Mouse (Mus musculus) testis, adult 2 months (tissue): ENCODE data around the gene Gnao1.
A peak's percentile ranks its signal among the peaks of the same experiment; 100 is the strongest.

ENCODE experiments used
- CTCF ChIP-seq: fragments of 200-500 bp; IDR thresholded peaks from 2 replicates; pipeline ENCODE4 v1.5.1; 2012; ENCODE audit warnings: low read depth, mild to moderate bottlenecking, inconsistent platforms, low read length, moderate library complexity; ENCODE audit not compliant: control insufficient read depth, insufficient read depth, insufficient replicate concordance
- POLR2A ChIP-seq: fragments of 200-500 bp; IDR thresholded peaks from 2 replicates; pipeline ENCODE4 v1.6.1; 2012; ENCODE audit warnings: low read depth, mild to moderate bottlenecking, inconsistent platforms, low read length, moderate library complexity; ENCODE audit not compliant: control insufficient read depth

DNA sequence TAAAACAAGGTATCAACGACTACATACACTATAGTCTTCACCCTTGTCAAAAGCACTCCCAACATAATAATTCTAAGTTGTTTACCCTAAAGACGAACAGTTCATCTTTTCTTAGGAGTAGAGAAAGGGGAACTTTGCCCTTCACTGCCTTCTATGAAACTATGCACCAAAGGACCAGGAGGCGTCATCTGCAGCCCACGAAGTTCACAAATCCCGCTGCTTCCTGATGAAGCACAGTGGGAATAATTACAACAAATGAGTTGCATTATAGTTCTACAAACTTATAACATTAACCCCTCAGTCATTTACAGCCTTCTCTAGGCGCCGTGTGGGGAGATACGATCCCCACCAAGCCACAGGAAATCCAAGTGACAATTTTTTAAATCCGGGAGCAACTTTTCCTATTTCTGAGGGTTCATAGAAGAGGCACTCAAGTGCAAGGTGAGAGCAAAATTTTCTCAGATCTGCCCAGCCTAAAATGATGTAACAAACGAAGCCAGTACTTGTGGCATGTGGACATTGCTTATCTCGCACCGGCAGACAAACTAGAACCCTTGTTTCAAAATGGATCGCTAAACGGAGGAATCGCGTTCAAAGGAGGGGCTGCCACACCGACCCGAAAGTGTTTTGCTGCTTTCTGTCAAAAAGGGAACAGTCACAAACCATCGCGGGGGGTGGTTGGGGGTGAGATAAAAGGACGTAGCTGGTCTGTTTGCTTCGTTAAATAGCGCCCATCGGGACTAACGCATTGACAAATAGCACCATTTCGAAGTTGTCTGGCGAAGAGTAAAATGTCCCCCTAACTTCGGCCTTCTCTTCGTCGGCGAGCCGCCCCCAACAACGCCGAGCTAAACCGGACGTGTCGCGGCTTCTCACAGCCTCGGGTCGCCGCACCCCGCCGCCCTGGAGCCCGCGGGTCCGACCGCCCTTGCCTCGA, 201.6 kb downstream of the Gnao1 start:
- TF ChIP-seq CTCF: no peak
- TF ChIP-seq POLR2A: 0 out of 2 replicates have a peak, but pooled peaks have one; percentile 3
